Mouse (Mus musculus) liver, embryonic 11.5 days (tissue): ENCODE data around the gene Vps35l. TPM values are rescaled to one million over a fixed set of nuclear protein-coding genes. Genes with fewer than 3 reads are reported as not detected.
A peak's percentile ranks its signal among the peaks of the same experiment; 100 is the strongest.

Experiments used
- ATAC-seq: fragments of 200-750 bp; cut with Nextera tagmentation; replicated peaks from 2 replicates; pipeline ENCODE4 v1.8.0; 2017; ENCODE audit warnings: moderate number of reproducible peaks, mild to moderate bottlenecking, moderate TSS enrichment, moderate library complexity; ENCODE audit not compliant: low FRiP score
- DNase-seq: peaks from one replicate; pipeline ENCODE4 v3.0.0-alpha.2; 2017; ENCODE audit warnings: low spot score
- H3K27ac ChIP-seq: fragments of 300-500 bp; sonication (generic); 2 replicates; pipeline ENCODE4 v1.5.1; 2014; ENCODE audit warnings: mild to moderate bottlenecking, low read depth, low read length, control low read depth
- H3K27me3 ChIP-seq: fragments of 300-500 bp; sonication (generic); replicated peaks from 2 replicates; pipeline ENCODE4 v1.6.1; 2014; ENCODE audit warnings: low read length, mixed read lengths; ENCODE audit not compliant: control insufficient read depth, insufficient read depth
- H3K36me3 ChIP-seq: fragments of 300-500 bp; sonication (generic); 2 replicates; pipeline ENCODE4 v1.6.1; 2014; ENCODE audit warnings: mild to moderate bottlenecking, low read length, moderate library complexity, mixed read lengths; ENCODE audit not compliant: control insufficient read depth, insufficient read depth
- H3K4me1 ChIP-seq: fragments of 300-500 bp; sonication (generic); replicated peaks from 2 replicates; pipeline ENCODE4 v1.6.1; 2014; ENCODE audit warnings: low read length, mixed read lengths; ENCODE audit not compliant: control insufficient read depth, insufficient read depth
- H3K4me2 ChIP-seq: fragments of 300-500 bp; sonication (generic); 2 replicates; pipeline ENCODE4 v1.6.1; 2014; ENCODE audit warnings: mild to moderate bottlenecking, control low read depth, moderate library complexity
- H3K4me3 ChIP-seq: fragments of 300-500 bp; sonication (generic); 2 replicates; pipeline ENCODE4 v1.5.1; 2014; ENCODE audit warnings: low read depth, low read length, control low read depth
- H3K9ac ChIP-seq: fragments of 300-500 bp; sonication (generic); 2 replicates; pipeline ENCODE4 v1.6.1; 2014; ENCODE audit warnings: low read depth, low read length, control low read depth
- H3K9me3 ChIP-seq: fragments of 300-500 bp; sonication (generic); 2 replicates; pipeline ENCODE4 v1.6.1; 2016; ENCODE audit warnings: low read length, inconsistent platforms, mixed read lengths; ENCODE audit not compliant: control insufficient read depth
- WGBS: fragments of 180-500 bp; shearing (Covaris S2); extraction: QIAGEN DNeasy Blood & Tissue Kit; methylation state at CpG from one replicate; pipeline ENCODE4 v1.1.7; 2014; 5-methylcytosine and 5-hydroxymethylcytosine counted together
- polyA plus RNA-seq: library from polyadenylated mRNA; unstranded; fragments of >200 nt; fragmentation: Nextera tagmentation; extraction: Ambion mirVana; gene quantifications from 2 replicates; pipeline ENCODE4 v1.2.1, GENCODE M21; 2014

The Vps35l gene
- polyA plus RNA-seq, 1 experiment from 2014 or later, result 56.6 TPM

GRCm38 (mm10) chr7:118846329-118846728, 106.3 kb downstream of the Vps35l start:
- Histone ChIP-seq H3K4me1 (peaks cover 4% of the 10 kb centered on the region), H3K9ac (no peak overlapping the region), H3K27ac (no peak overlapping the region), H3K27me3 (no peaks in the 10 kb centered on the region), H3K4me3 (no peak overlapping the region), H3K9me3 (no peaks in the 10 kb centered on the region), H3K4me2 (no peak overlapping the region), H3K36me3 (peaks cover 50% of the 10 kb centered on the region)
- ATAC-seq (no peak), DNase-seq (no peak)
- WGBS, result 91% methylated on average over 4 of the region's 4 CpGs

- no peak overlapping the region for H3K4me2 ChIP-seq
- 78% methylated on average over 10 of the region's 10 CpGs for WGBS
- no peak for ATAC-seq
- H3K4me3 ChIP-seq, result no peak overlapping the region
- H3K4me1 ChIP-seq, result peaks cover 4% of the 10 kb centered on the region
- H3K27ac ChIP-seq, result no peak overlapping the region
- no peaks in the 10 kb centered on the region for H3K27me3 ChIP-seq
- no peak overlapping the region for H3K9ac ChIP-seq
- no peaks in the 10 kb centered on the region for H3K9me3 ChIP-seq
- DNase-seq, result no peak
- H3K36me3 ChIP-seq, result peaks cover 56% of the 10 kb centered on the region
Measured at GRCm38 (mm10) chr7:118848796-118849195, 108.8 kb downstream of the Vps35l start.

- ATAC-seq (no peak), DNase-seq (no peak)
- no peaks in the 10 kb centered on the region for H3K9me3 ChIP-seq
- 76% methylated on average over 5 of the region's 5 CpGs for WGBS
- no peak overlapping the region for H3K27ac ChIP-seq
- no peaks in the 10 kb centered on the region for H3K27me3 ChIP-seq
- H3K4me3 ChIP-seq, result no peak overlapping the region
- no peak overlapping the region for H3K4me2 ChIP-seq
- peaks cover 12% of the 10 kb centered on the region for H3K4me1 ChIP-seq
- H3K9ac ChIP-seq, result no peak overlapping the region
- H3K36me3 ChIP-seq, result peaks cover 50% of the 10 kb centered on the region
Measured at GRCm38 (mm10) chr7:118849543-118850250, 109.7 kb downstream of the Vps35l start.

- WGBS, result 84% methylated on average over 9 of the region's 9 CpGs
- Histone ChIP-seq H3K4me3 (no peak overlapping the region), H3K4me2 (no peak overlapping the region), H3K9me3 (no peaks in the 10 kb centered on the region), H3K9ac (no peak overlapping the region), H3K27me3 (no peaks in the 10 kb centered on the region), H3K36me3 (peaks cover 48% of the 10 kb centered on the region), H3K27ac (no peak overlapping the region), H3K4me1 (peaks cover 12% of the 10 kb centered on the region)
- no peak for DNase-seq
- ATAC-seq, result no peak
Measured at GRCm38 (mm10) chr7:118850676-118851290, 110.8 kb downstream of the Vps35l start.

- Histone ChIP-seq H3K36me3 (peaks cover 42% of the 10 kb centered on the region), H3K4me1 (peaks cover 12% of the 10 kb centered on the region), H3K27ac (no peak overlapping the region), H3K4me2 (no peak overlapping the region), H3K27me3 (no peaks in the 10 kb centered on the region), H3K9ac (no peak overlapping the region), H3K4me3 (no peak overlapping the region), H3K9me3 (no peaks in the 10 kb centered on the region)
- 90% methylated on average over 7 of the region's 7 CpGs for WGBS
- no peak for DNase-seq
- no peak for ATAC-seq
Measured at GRCm38 (mm10) chr7:118851571-118851970, 111.5 kb downstream of the Vps35l start.

- ATAC-seq (no peak), DNase-seq (no peak)
- Histone ChIP-seq H3K9ac (no peak overlapping the region), H3K4me2 (no peak overlapping the region), H3K27me3 (no peaks in the 10 kb centered on the region), H3K36me3 (peaks cover 33% of the 10 kb centered on the region), H3K9me3 (no peaks in the 10 kb centered on the region), H3K4me1 (peaks cover 12% of the 10 kb centered on the region), H3K4me3 (no peak overlapping the region), H3K27ac (no peak overlapping the region)
- 91% methylated on average over 4 of the region's 4 CpGs for WGBS
Measured at GRCm38 (mm10) chr7:118852611-118853010, 112.6 kb downstream of the Vps35l start.

GRCm38 (mm10) chr7:118854606-118855005, 114.6 kb downstream of the Vps35l start:
- Histone ChIP-seq H3K9ac (peak overlapping the region; percentile 84), H3K27me3 (no peaks in the 10 kb centered on the region), H3K4me2 (peak overlapping the region; percentile 87), H3K4me3 (peak overlapping the region; percentile 87), H3K36me3 (peaks cover 22% of the 10 kb centered on the region), H3K27ac (no peak overlapping the region), H3K4me1 (peaks cover 12% of the 10 kb centered on the region), H3K9me3 (no peaks in the 10 kb centered on the region)
- 13% methylated on average over 3 of the region's 3 CpGs for WGBS
- no peak for ATAC-seq
- DNase-seq, result no peak

- H3K4me2 ChIP-seq, result peak within 1 kb of the TSS; percentile 87
- H3K9ac ChIP-seq, result peak within 1 kb of the TSS; percentile 84
- peaks cover 18% of the 10 kb centered on the region for H3K36me3 ChIP-seq
- no peaks in the 10 kb centered on the region for H3K27me3 ChIP-seq
- H3K4me1 ChIP-seq, result peaks cover 8% of the 10 kb centered on the region
- WGBS, result under 1% methylated on average over 56 of the region's 57 CpGs
- H3K4me3 ChIP-seq, result peak within 1 kb of the TSS; percentile 87
- peak within 1 kb of the TSS; percentile 43; the same call in 1 of the 2 replicates for H3K27ac ChIP-seq
- no peaks in the 10 kb centered on the region for H3K9me3 ChIP-seq
- ATAC-seq, result peak; percentile 95
- DNase-seq, result peak; percentile 91
Measured at GRCm38 (mm10) chr7:118855171-118855876, 115.3 kb downstream of the Vps35l start, which contains the start of gene Iqck. TSS of gene Iqck (plus strand) at chr7:118855752.
